Mouse (Mus musculus) urinary bladder, postnatal 14 days (tissue): ENCODE measurements around the gene Akap2.
"Not testable (repeated sequence)": the region's sequence is repeated elsewhere in the genome, so short reads cannot be mapped to it uniquely, and the experiment has no call there.

Experiments used
- DNase-seq: peaks from one replicate; pipeline ENCODE4 v3.0.0; 2021; ENCODE audit warnings: low spot score

Akap2 gene

GRCm38 (mm10) chr4:57867454-57867853, 150.0 kb downstream of the Akap2 start:
- DNase-seq = no peak

- no peak for DNase-seq
These were observed 161.7 kb downstream of the Akap2 start for GRCm38 (mm10) chr4:57879137-57879536.

- peak; percentile 83 for DNase-seq
These were observed 162.4 kb downstream of the Akap2 start for GRCm38 (mm10) chr4:57879804-57880357.

- peak; percentile 39 for DNase-seq
These were observed 166.3 kb downstream of the Akap2 start for GRCm38 (mm10) chr4:57883520-57884421.

GRCm38 (mm10) chr4:57884511-57884910, 167.1 kb downstream of the Akap2 start:
- DNase-seq = no peak

- no peak for DNase-seq
These were observed 167.7 kb downstream of the Akap2 start for GRCm38 (mm10) chr4:57885186-57885585.

GRCm38 (mm10) chr4:57886066-57886887, 168.8 kb downstream of the Akap2 start:
- peak; percentile 47 for DNase-seq

- DNase-seq = no peak
These were observed 169.4 kb downstream of the Akap2 start for GRCm38 (mm10) chr4:57886888-57887230.

- DNase-seq = no peak
These were observed 170.8 kb downstream of the Akap2 start for GRCm38 (mm10) chr4:57888246-57888645.

GRCm38 (mm10) chr4:57888978-57889377, 171.5 kb downstream of the Akap2 start:
- not testable (repeated sequence) for DNase-seq

- no peak for DNase-seq
These were observed 172.3 kb downstream of the Akap2 start for GRCm38 (mm10) chr4:57889773-57890172.

GRCm38 (mm10) chr4:57892001-57892586, 174.6 kb downstream of the Akap2 start:
- DNase-seq = no peak

GRCm38 (mm10) chr4:57895140-57895539, 177.7 kb downstream of the Akap2 start:
- no peak for DNase-seq

- DNase-seq = no peak
These were observed 178.4 kb downstream of the Akap2 start for GRCm38 (mm10) chr4:57895902-57896301.

GRCm38 (mm10) chr4:57896631-57897030, 179.2 kb downstream of the Akap2 start:
- no peak for DNase-seq

- peak; percentile 53 for DNase-seq
These were observed 183.8 kb downstream of the Akap2 start for GRCm38 (mm10) chr4:57901210-57901609.

GRCm38 (mm10) chr4:57902619-57903018, 185.2 kb downstream of the Akap2 start:
- no peak for DNase-seq

GRCm38 (mm10) chr4:57904211-57904610, 186.8 kb downstream of the Akap2 start:
- DNase-seq = peak; percentile 64

GRCm38 (mm10) chr4:57904638-57905037, 187.2 kb downstream of the Akap2 start:
- peak; percentile 58 for DNase-seq

GRCm38 (mm10) chr4:57906708-57907107, 189.3 kb downstream of the Akap2 start:
- DNase-seq = no peak

GRCm38 (mm10) chr4:57908860-57909259, 191.4 kb downstream of the Akap2 start:
- no peak for DNase-seq

GRCm38 (mm10) chr4:57913021-57913420, 195.6 kb downstream of the Akap2 start:
- no peak for DNase-seq
